Mouse (Mus musculus) myocyte (in vitro differentiated cells): ENCODE measurements around the gene Trim67. TPM values are rescaled to one million over a fixed set of nuclear protein-coding genes. Genes with fewer than 3 reads are reported as not detected.

ENCODE experiments used
- H3K27me3 ChIP-seq: one replicate; pipeline ENCODE4 v1.6.1; 2011; ENCODE audit not compliant: control insufficient read depth, insufficient read depth, insufficient read length
- H3K36me3 ChIP-seq: one replicate; pipeline ENCODE4 v1.6.1; 2011; ENCODE audit not compliant: control insufficient read depth, insufficient read depth
- H3K4me2 ChIP-seq: one replicate; pipeline ENCODE4 v1.6.1; 2011; ENCODE audit warnings: low read depth, control low read depth
- H3K4me3 ChIP-seq: one replicate; pipeline ENCODE4 v1.5.1; 2011; ENCODE audit warnings: mild to moderate bottlenecking, control low read depth, moderate library complexity
- H3K79me2 ChIP-seq: one replicate; pipeline ENCODE4 v1.6.1; 2011; ENCODE audit not compliant: control insufficient read depth, insufficient read depth
- H3ac ChIP-seq: one replicate; pipeline ENCODE4 v1.6.1; 2011; ENCODE audit not compliant: control insufficient read depth, insufficient read length
- CEBPB ChIP-seq: IDR thresholded peaks from 2 replicates; pipeline ENCODE4 v1.6.1; 2011; ENCODE audit warnings: mild to moderate bottlenecking, moderate library complexity; ENCODE audit not compliant: poor library complexity, insufficient read depth, severe bottlenecking
- E2F4 ChIP-seq: IDR thresholded peaks from one replicate; pipeline ENCODE4 v1.6.1; 2011; ENCODE audit warnings: mild to moderate bottlenecking, control low read depth, moderate library complexity; ENCODE audit not compliant: insufficient read depth
- MAX ChIP-seq: IDR thresholded peaks from one replicate; pipeline ENCODE4 v1.6.1; 2011; ENCODE audit warnings: low read depth, mild to moderate bottlenecking, control low read depth
- MYOD1 ChIP-seq, 3 experiments: IDR thresholded peaks; one replicate each; pipeline ENCODE4 v1.6.1; 2011; ENCODE audit warnings: control low read depth in 2 of 3, low read depth in 2 of 3, mild to moderate bottlenecking in 2 of 3, moderate library complexity in 1 of 3; ENCODE audit not compliant: insufficient read length in 2 of 3, control insufficient read depth in 1 of 3
- MYOG ChIP-seq, 3 experiments: IDR thresholded peaks; one replicate each; pipeline ENCODE4 v1.6.1; 2011; ENCODE audit warnings: control low read depth in 2 of 3, low read depth in 2 of 3, mild to moderate bottlenecking in 2 of 3; ENCODE audit not compliant: insufficient read length in 2 of 3, control insufficient read depth in 1 of 3, insufficient read depth in 1 of 3
- POLR2A ChIP-seq: IDR thresholded peaks from one replicate; pipeline ENCODE4 v1.6.1; 2011; ENCODE audit warnings: low read depth, mild to moderate bottlenecking, control low read depth, moderate library complexity; ENCODE audit not compliant: insufficient read length
- POLR2AphosphoS2 ChIP-seq: IDR thresholded peaks from one replicate; pipeline ENCODE4 v1.6.1; 2011; ENCODE audit warnings: low read depth, control low read depth; ENCODE audit not compliant: insufficient read length
- REST ChIP-seq: IDR thresholded peaks from one replicate; pipeline ENCODE4 v1.6.1; 2011; ENCODE audit warnings: mild to moderate bottlenecking, control low read depth, moderate library complexity; ENCODE audit not compliant: insufficient read depth, insufficient read length
- SRF ChIP-seq: IDR thresholded peaks from one replicate; pipeline ENCODE4 v1.6.1; 2011; ENCODE audit warnings: low read depth; ENCODE audit not compliant: control insufficient read depth, insufficient read length
- TCF12 ChIP-seq: IDR thresholded peaks from one replicate; pipeline ENCODE4 v1.6.1; 2011; ENCODE audit warnings: mild to moderate bottlenecking, control low read depth; ENCODE audit not compliant: poor library complexity, insufficient read depth, severe bottlenecking
- TCF3 ChIP-seq: IDR thresholded peaks from one replicate; pipeline ENCODE4 v1.6.1; 2011; ENCODE audit warnings: low read depth, control low read depth; ENCODE audit not compliant: insufficient read length
- USF1 ChIP-seq: IDR thresholded peaks from one replicate; pipeline ENCODE4 v1.6.1; 2011; ENCODE audit warnings: low read depth, mild to moderate bottlenecking, control low read depth, moderate library complexity
- polyA plus RNA-seq: library from polyadenylated mRNA; unstranded; fragments of >200 nt; fragmentation: generic; extraction: Trizol; gene quantifications from one replicate; pipeline ENCODE4 v1.2.1, GENCODE M21; 2012; ENCODE audit warnings: missing spikeins

Trim67 gene
- polyA plus RNA-seq, 1 experiment = 0.01 TPM

DNA sequence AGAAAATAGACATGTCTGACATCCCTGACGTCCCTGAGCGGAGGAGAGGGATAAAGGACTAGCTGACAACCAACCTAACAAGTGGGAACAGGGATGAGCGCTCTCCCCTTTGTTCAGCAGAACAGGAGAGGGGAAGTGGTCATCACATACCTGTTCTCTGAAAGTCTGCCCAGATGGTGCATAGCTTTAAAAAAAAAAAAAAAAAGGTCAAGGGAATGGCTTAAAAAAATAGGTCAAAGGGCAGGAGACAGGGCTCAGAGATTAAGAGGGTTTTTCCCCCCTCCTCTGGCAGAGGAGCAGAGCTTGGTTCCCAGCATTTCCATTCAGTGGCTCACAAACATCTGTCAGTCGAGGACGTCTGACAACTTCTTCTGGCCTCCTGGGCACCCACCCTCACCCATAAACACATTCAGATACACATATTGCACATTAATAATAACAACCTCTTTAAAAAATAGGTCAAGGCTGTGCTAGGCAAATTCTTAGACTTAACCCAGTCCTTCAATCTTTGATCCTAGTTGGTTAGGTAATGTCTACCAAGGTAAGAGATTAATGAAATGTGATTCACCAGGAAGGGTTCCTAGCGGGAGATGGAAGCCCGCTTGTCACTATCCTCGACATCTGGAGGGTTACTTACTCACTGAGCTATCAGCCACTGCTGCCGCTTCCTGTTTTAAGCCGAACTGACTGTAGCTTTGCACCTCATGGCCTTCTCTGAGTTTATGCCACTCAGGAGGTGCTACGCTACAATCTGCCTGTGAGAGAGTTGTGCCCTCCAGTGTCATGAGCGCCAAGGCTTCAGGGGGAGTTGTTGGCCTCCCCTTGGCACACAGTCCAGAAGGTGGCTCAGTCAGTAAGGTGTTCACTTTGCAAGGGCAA, 11.2 kb downstream of the Trim67 start:
- TF ChIP-seq MYOG (IDR thresholded peaks at IDR 0.05; ENCODE audit: control insufficient read depth in 1 of 3, insufficient read depth in 1 of 3, insufficient read length in 2 of 3, low read depth in 2 of 3) = no peak
- no peak for TF ChIP-seq USF1
- no peak for TF ChIP-seq MAX
- Histone ChIP-seq H3K36me3 (no peaks in the 10 kb centered on the region), H3K27me3 (peaks cover 35% of the 10 kb centered on the region), H3ac (no peak overlapping the region), H3K4me3 (no peak overlapping the region), H3K79me2 (no peaks in the 10 kb centered on the region), H3K4me2 (no peak overlapping the region)

DNA sequence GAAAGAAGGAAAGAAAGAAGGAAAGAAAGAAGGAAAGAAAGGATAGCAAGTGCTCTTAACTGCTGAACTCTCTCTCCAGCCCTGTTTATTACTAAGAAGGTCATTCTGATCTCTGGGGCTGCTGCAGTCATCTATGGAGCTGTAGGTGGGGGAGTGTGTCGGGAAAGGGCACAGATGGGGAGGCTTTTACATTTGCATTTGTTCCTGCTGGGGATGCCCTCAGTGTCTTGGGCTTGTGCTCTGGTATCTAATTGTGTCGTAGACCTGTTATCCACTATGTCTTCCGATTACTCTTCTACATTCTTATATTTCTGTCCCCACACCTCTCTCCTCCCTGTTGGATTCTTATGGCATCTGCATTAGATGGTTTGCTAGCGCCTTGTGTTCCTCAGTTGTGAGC, 13.1 kb downstream of the Trim67 start:
- Histone ChIP-seq H3K79me2 (no peaks in the 10 kb centered on the region), H3K27me3 (peaks cover 30% of the 10 kb centered on the region), H3K4me3 (no peak overlapping the region), H3ac (no peak overlapping the region), H3K4me2 (no peak overlapping the region), H3K36me3 (no peaks in the 10 kb centered on the region)
- TF ChIP-seq CEBPB (no peak), E2F4 (no peak), TCF3 (no peak), POLR2A (no peak), POLR2AphosphoS2 (no peak)

DNA sequence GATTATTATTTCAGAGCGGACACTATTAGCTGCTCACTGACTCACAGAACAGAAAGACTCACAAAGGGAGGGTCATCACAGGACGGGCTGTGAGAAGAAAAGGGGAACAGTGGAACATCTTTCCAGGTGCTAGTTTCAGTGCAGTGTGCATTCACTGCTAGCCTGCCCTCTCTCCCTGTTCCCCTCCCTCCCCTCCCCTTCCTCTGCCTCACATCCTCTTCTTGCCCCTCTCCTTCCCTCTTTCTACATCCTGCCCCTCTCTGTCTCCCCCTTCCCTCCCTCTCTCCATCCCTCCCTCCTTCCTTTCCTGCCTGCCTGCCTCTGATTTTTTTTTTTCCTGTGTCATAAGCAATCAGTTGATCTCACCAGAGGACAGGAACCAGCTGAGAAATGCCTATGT, 16.5 kb downstream of the Trim67 start:
- TF ChIP-seq SRF (no peak), E2F4 (no peak), POLR2AphosphoS2 (no peak), USF1 (no peak)
- Histone ChIP-seq H3K79me2 (no peaks in the 10 kb centered on the region), H3K36me3 (no peaks in the 10 kb centered on the region), H3ac (no peak overlapping the region), H3K4me2 (no peak overlapping the region), H3K4me3 (no peak overlapping the region), H3K27me3 (peaks cover 21% of the 10 kb centered on the region)

DNA sequence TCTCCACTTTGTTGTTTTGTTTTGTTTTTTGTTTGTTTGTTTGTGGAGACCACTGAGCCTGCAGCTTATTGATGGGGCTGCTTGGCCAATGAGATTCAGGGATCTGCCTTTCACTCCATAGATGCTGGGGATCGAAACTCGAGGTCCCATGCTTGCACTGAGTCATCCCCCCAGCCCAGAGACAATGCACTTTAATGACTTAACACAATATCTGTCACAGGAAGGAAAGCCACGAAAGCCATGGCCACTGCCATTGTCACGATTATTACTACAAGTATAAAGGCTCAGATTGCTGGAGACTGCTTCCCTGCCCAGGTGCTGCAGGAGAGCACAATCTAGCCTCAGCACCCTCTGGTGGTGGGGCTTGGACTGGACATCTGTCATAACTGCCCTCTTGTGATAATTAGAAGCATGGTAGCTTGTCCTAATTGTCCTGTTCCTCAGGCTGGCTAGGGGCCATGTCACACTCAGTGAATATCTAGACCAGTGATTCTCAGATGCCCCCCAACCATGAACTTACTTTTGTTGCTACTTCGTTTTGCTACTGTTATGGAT, 17.2 kb downstream of the Trim67 start:
- H3K36me3 ChIP-seq = no peaks in the 10 kb centered on the region
- no peak overlapping the region for H3ac ChIP-seq
- TF ChIP-seq REST (no peak), POLR2AphosphoS2 (no peak), E2F4 (no peak), TCF12 (no peak), MAX (no peak), MYOG (IDR thresholded peaks at IDR 0.05; ENCODE audit: control insufficient read depth in 1 of 3, insufficient read depth in 1 of 3, insufficient read length in 2 of 3, low read depth in 2 of 3) (no peak), SRF (no peak), USF1 (no peak), CEBPB (no peak), MYOD1 (IDR thresholded peaks at IDR 0.05; ENCODE audit: control insufficient read depth in 1 of 3, insufficient read length in 2 of 3, low read depth in 2 of 3) (no peak), POLR2A (no peak), TCF3 (no peak)
- H3K79me2 ChIP-seq = no peaks in the 10 kb centered on the region
- H3K27me3 ChIP-seq = peaks cover 16% of the 10 kb centered on the region
- no peak overlapping the region for H3K4me3 ChIP-seq
- no peak overlapping the region for H3K4me2 ChIP-seq

DNA sequence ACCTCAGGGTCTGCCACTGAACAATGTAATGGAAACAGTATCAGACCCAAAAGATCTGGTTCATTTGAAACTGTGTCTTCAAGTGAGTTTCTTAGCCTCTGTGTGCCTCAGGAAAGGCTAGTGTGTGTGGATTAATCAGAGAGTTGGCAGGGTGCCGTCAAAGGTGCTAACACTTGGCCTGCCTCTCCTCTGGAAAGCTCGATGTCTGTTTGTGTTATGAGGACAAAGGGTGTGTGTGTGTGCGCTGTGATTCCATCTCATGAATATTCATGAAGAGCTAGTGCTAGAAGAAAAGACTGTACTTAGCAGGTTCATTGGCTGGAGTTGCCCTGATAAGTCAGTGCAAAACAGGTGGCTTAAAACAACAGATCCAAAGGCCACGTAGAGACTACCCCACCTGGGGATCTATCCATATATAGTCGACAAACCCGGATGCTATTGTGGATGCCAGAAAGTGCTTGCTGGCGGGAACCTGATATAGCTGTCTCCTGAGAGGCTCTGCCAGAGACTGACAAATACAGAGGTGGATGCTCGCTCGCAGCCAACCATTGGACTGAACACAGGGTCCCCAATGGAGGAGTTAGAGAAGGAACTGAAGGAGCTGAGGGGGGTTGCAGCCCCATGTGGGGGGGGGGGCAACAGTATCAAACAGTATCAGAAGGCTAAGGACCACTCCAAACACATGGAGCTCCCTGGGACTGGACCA, 17.9 kb downstream of the Trim67 start:
- Histone ChIP-seq H3K4me3 (no peak overlapping the region), H3K36me3 (no peaks in the 10 kb centered on the region), H3K79me2 (no peaks in the 10 kb centered on the region), H3K4me2 (no peak overlapping the region), H3K27me3 (peaks cover 16% of the 10 kb centered on the region), H3ac (no peak overlapping the region)
- no peak for TF ChIP-seq TCF3
- no peak for TF ChIP-seq POLR2AphosphoS2
- TF ChIP-seq POLR2A = no peak
- TF ChIP-seq TCF12 = no peak
- TF ChIP-seq CEBPB = no peak
- no peak for TF ChIP-seq MYOD1 (IDR thresholded peaks at IDR 0.05; ENCODE audit: control insufficient read depth in 1 of 3, insufficient read length in 2 of 3, low read depth in 2 of 3)
- no peak for TF ChIP-seq USF1
